Mouse (Mus musculus) cerebellum, postnatal 36 days (tissue): ENCODE results near the gene A630089N07Rik.
"Not testable (repeated sequence)": the region's sequence is repeated elsewhere in the genome, so short reads cannot be mapped to it uniquely, and the experiment has no call there.

Experiments used
- DNase-seq, 2 experiments: peaks; one replicate each; pipeline ENCODE4 v3.0.0; 2021 to 2022; ENCODE audit warnings: mixed read lengths in 2 of 2

The A630089N07Rik gene

GRCm38 (mm10) chr16:98081889-98082818 is at the start of gene A630089N07Rik:
A630089N07Rik (minus strand) TSS chr16:98082450.
- DNase-seq, result peak; percentile 76 to 79

GRCm38 (mm10) chr16:98107109-98107508 is 24.9 kb upstream of the A630089N07Rik start:
- no peak for DNase-seq

- not testable (repeated sequence) for DNase-seq
These were observed 731 bp downstream of the A630089N07Rik start for GRCm38 (mm10) chr16:98081550-98081888.

GRCm38 (mm10) chr16:98081140-98081539 is 1.1 kb downstream of the A630089N07Rik start:
- DNase-seq, result not testable (repeated sequence)

- DNase-seq, result not testable (repeated sequence)
These were observed 2.9 kb downstream of the A630089N07Rik start for GRCm38 (mm10) chr16:98079382-98079781.

- peak in 1 of 2 experiments; percentile 6 for DNase-seq
These were observed 40.6 kb downstream of the A630089N07Rik start for GRCm38 (mm10) chr16:98041676-98042075.

- DNase-seq, result not testable (repeated sequence)
These were observed 47.3 kb downstream of the A630089N07Rik start for GRCm38 (mm10) chr16:98034971-98035370.

- not testable (repeated sequence) for DNase-seq
These were observed 56.1 kb downstream of the A630089N07Rik start for GRCm38 (mm10) chr16:98026186-98026585.

GRCm38 (mm10) chr16:98022657-98023345 is 59.4 kb downstream of the A630089N07Rik start:
- DNase-seq, result no peak

- DNase-seq, result no peak
These were observed 60.2 kb downstream of the A630089N07Rik start for GRCm38 (mm10) chr16:98022081-98022480.

- DNase-seq, result not testable (repeated sequence)
These were observed 84.9 kb downstream of the A630089N07Rik start for GRCm38 (mm10) chr16:97997383-97997731.

GRCm38 (mm10) chr16:97996616-97997382 is 85.5 kb downstream of the A630089N07Rik start, which contains the start of gene B230307C23Rik:
B230307C23Rik (plus strand) TSS chr16:97997315.
- peak; percentile 72 to 75 for DNase-seq

GRCm38 (mm10) chr16:97995849-97996615 is 86.2 kb downstream of the A630089N07Rik start:
- DNase-seq, result no peak

GRCm38 (mm10) chr16:97992477-97992876 is 89.8 kb downstream of the A630089N07Rik start:
- DNase-seq, result not testable (repeated sequence)

- DNase-seq, result no peak
These were observed 90.7 kb downstream of the A630089N07Rik start for GRCm38 (mm10) chr16:97991517-97991916.

GRCm38 (mm10) chr16:97984589-97984988 is 97.7 kb downstream of the A630089N07Rik start:
- DNase-seq, result no peak

GRCm38 (mm10) chr16:97981362-97981761 is 100.9 kb downstream of the A630089N07Rik start:
- no peak for DNase-seq

- DNase-seq, result no peak
These were observed 104.5 kb downstream of the A630089N07Rik start for GRCm38 (mm10) chr16:97977722-97978121.

GRCm38 (mm10) chr16:97977277-97977676 is 105.0 kb downstream of the A630089N07Rik start:
- DNase-seq, result no peak

- DNase-seq, result no peak
These were observed 118.2 kb downstream of the A630089N07Rik start for GRCm38 (mm10) chr16:97963956-97964540.

- peak; percentile 98 to 99 for DNase-seq
These were observed 119.9 kb downstream of the A630089N07Rik start, which contains the start of the genes C2cd2 and Zbtb21 for GRCm38 (mm10) chr16:97962151-97962948. C2cd2 (minus strand) TSS chr16:97962598. Zbtb21 (minus strand) TSS chr16:97962622.
